Mouse (Mus musculus): ENCODE data around the gene Olfr1019. TPM values are rescaled to one million over a fixed set of nuclear protein-coding genes. Genes with fewer than 3 reads are reported as not detected.

Olfr1019 gene
- polyA plus RNA-seq (2015; fragmentation: Nextera tagmentation; extraction: Ambion mirVana) = not detected in 2 replicates

- Histone ChIP-seq H3K9me3 (replicated peaks; ENCODE audit: control insufficient read depth, low read length) (no peaks in the 10 kb centered on the region), H3K4me1 (ENCODE audit: control insufficient read depth, insufficient read depth, low read length) (no peaks in the 10 kb centered on the region), H3K4me3 (replicated peaks; ENCODE audit: low read length) (no peak within 1 kb of the TSS), H3K36me3 (ENCODE audit: control insufficient read depth, insufficient read depth, low read length) (no peaks in the 10 kb centered on the region), H3K27me3 (ENCODE audit: control insufficient read depth, insufficient read depth, low read length) (no peaks in the 10 kb centered on the region), H3K9ac (ENCODE audit: low read length) (no peak within 1 kb of the TSS), H3K27ac (ENCODE audit: low read length) (no peak within 1 kb of the TSS), H3K4me2 (ENCODE audit: low read depth, low read length) (no peak within 1 kb of the TSS)
- ATAC-seq (ENCODE audit: insufficient read depth, low FRiP score) = no peak
These were observed at the start of gene Olfr1019 for GRCm38 (mm10) chr2:85845383-85845782. Gene Olfr1019 (minus strand): TSS chr2:85845483.

- Histone ChIP-seq H3K4me3 (replicated peaks; ENCODE audit: low read length) (no peak within 1 kb of the TSS), H3K9ac (ENCODE audit: low read length) (no peak within 1 kb of the TSS), H3K27ac (ENCODE audit: low read length) (no peak within 1 kb of the TSS), H3K9me3 (replicated peaks; ENCODE audit: control insufficient read depth, low read length) (no peaks in the 10 kb centered on the region), H3K4me2 (ENCODE audit: low read depth, low read length) (no peak within 1 kb of the TSS), H3K4me1 (ENCODE audit: control insufficient read depth, insufficient read depth, low read length) (no peaks in the 10 kb centered on the region), H3K36me3 (ENCODE audit: control insufficient read depth, insufficient read depth, low read length) (no peaks in the 10 kb centered on the region), H3K27me3 (ENCODE audit: control insufficient read depth, insufficient read depth, low read length) (no peaks in the 10 kb centered on the region)
- 72% methylated on average over 2 of the region's 2 CpGs for WGBS
- ATAC-seq (ENCODE audit: insufficient read depth, low FRiP score) = no peak
These were observed 40.1 kb upstream of the Olfr1019 start, which contains the start of gene Olfr1023 for GRCm38 (mm10) chr2:85885340-85885739. Gene Olfr1023 (plus strand): TSS chr2:85885640.

- Histone ChIP-seq H3K4me3 (replicated peaks; ENCODE audit: low read length) (no peak within 1 kb of the TSS), H3K4me1 (ENCODE audit: control insufficient read depth, insufficient read depth, low read length) (no peaks in the 10 kb centered on the region), H3K27ac (ENCODE audit: low read length) (no peak within 1 kb of the TSS), H3K9ac (ENCODE audit: low read length) (no peak within 1 kb of the TSS), H3K4me2 (ENCODE audit: low read depth, low read length) (no peak within 1 kb of the TSS), H3K9me3 (replicated peaks; ENCODE audit: control insufficient read depth, low read length) (no peaks in the 10 kb centered on the region), H3K27me3 (ENCODE audit: control insufficient read depth, insufficient read depth, low read length) (no peaks in the 10 kb centered on the region), H3K36me3 (ENCODE audit: control insufficient read depth, insufficient read depth, low read length) (no peaks in the 10 kb centered on the region)
- 26% methylated on average over 2 of the region's 2 CpGs for WGBS
- ATAC-seq (ENCODE audit: insufficient read depth, low FRiP score) = no peak
These were observed 23.0 kb upstream of the Olfr1019 start, which contains the start of gene Olfr1022 for GRCm38 (mm10) chr2:85868294-85868693. Gene Olfr1022 (plus strand): TSS chr2:85868594.

GRCm38 (mm10) chr2:85846730-85847129, 1.4 kb upstream of the Olfr1019 start, which contains the start of gene Olfr1020:
Gene Olfr1020 (plus strand): TSS chr2:85847030.
- H3K9ac ChIP-seq (ENCODE audit: low read length) = no peak within 1 kb of the TSS
- H3K27me3 ChIP-seq (ENCODE audit: control insufficient read depth, insufficient read depth, low read length) = no peaks in the 10 kb centered on the region
- H3K4me3 ChIP-seq (replicated peaks; ENCODE audit: low read length) = no peak within 1 kb of the TSS
- H3K9me3 ChIP-seq (replicated peaks; ENCODE audit: control insufficient read depth, low read length) = no peaks in the 10 kb centered on the region
- H3K4me2 ChIP-seq (ENCODE audit: low read depth, low read length) = no peak within 1 kb of the TSS
- no peaks in the 10 kb centered on the region for H3K36me3 ChIP-seq (ENCODE audit: control insufficient read depth, insufficient read depth, low read length)
- 83% methylated on average over 1 of the region's 1 CpGs for WGBS
- H3K27ac ChIP-seq (ENCODE audit: low read length) = no peak within 1 kb of the TSS
- H3K4me1 ChIP-seq (ENCODE audit: control insufficient read depth, insufficient read depth, low read length) = no peaks in the 10 kb centered on the region
- no peak for ATAC-seq (ENCODE audit: insufficient read depth, low FRiP score)

GRCm38 (mm10) chr2:85818179-85818578, 27.1 kb downstream of the Olfr1019 start, which contains the start of gene Olfr1018:
Gene Olfr1018 (plus strand): TSS chr2:85818479.
- ATAC-seq (ENCODE audit: insufficient read depth, low FRiP score) = no peak
- Histone ChIP-seq H3K27ac (ENCODE audit: low read length) (no peak within 1 kb of the TSS), H3K9me3 (replicated peaks; ENCODE audit: control insufficient read depth, low read length) (no peaks in the 10 kb centered on the region), H3K9ac (ENCODE audit: low read length) (no peak within 1 kb of the TSS), H3K4me3 (replicated peaks; ENCODE audit: low read length) (no peak within 1 kb of the TSS), H3K27me3 (ENCODE audit: control insufficient read depth, insufficient read depth, low read length) (no peaks in the 10 kb centered on the region), H3K36me3 (ENCODE audit: control insufficient read depth, insufficient read depth, low read length) (no peaks in the 10 kb centered on the region), H3K4me1 (ENCODE audit: control insufficient read depth, insufficient read depth, low read length) (no peaks in the 10 kb centered on the region), H3K4me2 (ENCODE audit: low read depth, low read length) (no peak within 1 kb of the TSS)

GRCm38 (mm10) chr2:85804501-85804900, 40.8 kb downstream of the Olfr1019 start:
- Histone ChIP-seq H3K4me2 (ENCODE audit: low read depth, low read length) (no peak overlapping the region), H3K27me3 (ENCODE audit: control insufficient read depth, insufficient read depth, low read length) (no peaks in the 10 kb centered on the region), H3K4me3 (replicated peaks; ENCODE audit: low read length) (no peak overlapping the region), H3K4me1 (ENCODE audit: control insufficient read depth, insufficient read depth, low read length) (no peaks in the 10 kb centered on the region), H3K9ac (ENCODE audit: low read length) (no peak overlapping the region), H3K36me3 (ENCODE audit: control insufficient read depth, insufficient read depth, low read length) (no peaks in the 10 kb centered on the region), H3K27ac (ENCODE audit: low read length) (no peak overlapping the region), H3K9me3 (replicated peaks; ENCODE audit: control insufficient read depth, low read length) (no peaks in the 10 kb centered on the region)
- ATAC-seq (ENCODE audit: insufficient read depth, low FRiP score) = no peak
- WGBS = 74% methylated on average over 4 of the region's 4 CpGs

- 88% methylated on average over 2 of the region's 2 CpGs for WGBS
These were observed 42.8 kb downstream of the Olfr1019 start, which contains the start of gene Olfr1016 for GRCm38 (mm10) chr2:85802444-85802843. Gene Olfr1016 (minus strand): TSS chr2:85802544.

GRCm38 (mm10) chr2:85792331-85792730, 53.0 kb downstream of the Olfr1019 start:
- no peak for ATAC-seq (ENCODE audit: insufficient read depth, low FRiP score)
- no peak overlapping the region for H3K9ac ChIP-seq (ENCODE audit: low read length)
- WGBS = 46% methylated on average over 2 of the region's 2 CpGs
- no peak overlapping the region for H3K4me2 ChIP-seq (ENCODE audit: low read depth, low read length)
- H3K4me1 ChIP-seq (ENCODE audit: control insufficient read depth, insufficient read depth, low read length) = no peaks in the 10 kb centered on the region
- no peaks in the 10 kb centered on the region for H3K36me3 ChIP-seq (ENCODE audit: control insufficient read depth, insufficient read depth, low read length)
- H3K27ac ChIP-seq (ENCODE audit: low read length) = no peak overlapping the region
- H3K4me3 ChIP-seq (replicated peaks; ENCODE audit: low read length) = no peak overlapping the region
- H3K9me3 ChIP-seq (replicated peaks; ENCODE audit: control insufficient read depth, low read length) = no peaks in the 10 kb centered on the region
- H3K27me3 ChIP-seq (ENCODE audit: control insufficient read depth, insufficient read depth, low read length) = no peaks in the 10 kb centered on the region

More at GRCm38 (mm10) chr2:85802444-85802843, 42.8 kb downstream of the Olfr1019 start, which contains the start of gene Olfr1016:
- Histone ChIP-seq H3K4me2 (ENCODE audit: low read depth, low read length) (no peak within 1 kb of the TSS), H3K9me3 (replicated peaks; ENCODE audit: control insufficient read depth, low read length) (no peaks in the 10 kb centered on the region), H3K9ac (ENCODE audit: low read length) (no peak within 1 kb of the TSS), H3K4me3 (replicated peaks; ENCODE audit: low read length) (no peak within 1 kb of the TSS), H3K36me3 (ENCODE audit: control insufficient read depth, insufficient read depth, low read length) (no peaks in the 10 kb centered on the region), H3K27ac (ENCODE audit: low read length) (no peak within 1 kb of the TSS), H3K27me3 (ENCODE audit: control insufficient read depth, insufficient read depth, low read length) (no peaks in the 10 kb centered on the region), H3K4me1 (ENCODE audit: control insufficient read depth, insufficient read depth, low read length) (no peaks in the 10 kb centered on the region)
- ATAC-seq (ENCODE audit: insufficient read depth, low FRiP score) = no peak
